Mouse (Mus musculus): ENCODE measurements around the gene Alk. TPM values are rescaled to one million over a fixed set of nuclear protein-coding genes. Genes with fewer than 3 reads are reported as not detected.

The Alk gene
- polyA plus RNA-seq, 1 experiment: not detected

GRCm38 (mm10) chr17:71993011-71993410, 611.4 kb downstream of the Alk start:
- Histone ChIP-seq H3K4me1 (ENCODE audit: control insufficient read depth, insufficient read depth, insufficient read length, low read length) (no peaks in the 10 kb centered on the region), H3K4me3 (ENCODE audit: insufficient read depth, low read depth, low read length) (no peak overlapping the region), H3K27ac (replicated peaks; ENCODE audit: low read depth, low read length) (no peak overlapping the region)

- no peak overlapping the region for H3K4me3 ChIP-seq (ENCODE audit: insufficient read depth, low read depth, low read length)
Observed at GRCm38 (mm10) chr17:71991260-71991659, 613.2 kb downstream of the Alk start.

GRCm38 (mm10) chr17:71990176-71990720, 614.2 kb downstream of the Alk start:
- Histone ChIP-seq H3K4me1 (ENCODE audit: control insufficient read depth, insufficient read depth, insufficient read length, low read length) (no peaks in the 10 kb centered on the region), H3K27ac (replicated peaks; ENCODE audit: low read depth, low read length) (no peak overlapping the region), H3K4me3 (ENCODE audit: insufficient read depth, low read depth, low read length) (no peak overlapping the region)

More at GRCm38 (mm10) chr17:71991260-71991659, 613.2 kb downstream of the Alk start:
- Histone ChIP-seq H3K27ac (replicated peaks; ENCODE audit: low read depth, low read length) (no peak overlapping the region), H3K4me1 (ENCODE audit: control insufficient read depth, insufficient read depth, insufficient read length, low read length) (no peaks in the 10 kb centered on the region)

GRCm38 (mm10) chr17:71988736-71989569, 615.5 kb downstream of the Alk start:
- Histone ChIP-seq H3K4me3 (ENCODE audit: insufficient read depth, low read depth, low read length) (no peak overlapping the region), H3K4me1 (ENCODE audit: control insufficient read depth, insufficient read depth, insufficient read length, low read length) (no peaks in the 10 kb centered on the region)

GRCm38 (mm10) chr17:71986998-71987397, 617.4 kb downstream of the Alk start:
- Histone ChIP-seq H3K4me1 (ENCODE audit: control insufficient read depth, insufficient read depth, insufficient read length, low read length) (no peaks in the 10 kb centered on the region), H3K27ac (replicated peaks; ENCODE audit: low read depth, low read length) (no peak overlapping the region), H3K4me3 (ENCODE audit: insufficient read depth, low read depth, low read length) (no peak overlapping the region)

More at GRCm38 (mm10) chr17:71988736-71989569, 615.5 kb downstream of the Alk start:
- H3K27ac ChIP-seq (replicated peaks; ENCODE audit: low read depth, low read length): no peak overlapping the region

- no peak overlapping the region for H3K4me3 ChIP-seq (ENCODE audit: insufficient read depth, low read depth, low read length)
- no peak overlapping the region for H3K27ac ChIP-seq (replicated peaks; ENCODE audit: low read depth, low read length)
- H3K4me1 ChIP-seq (ENCODE audit: control insufficient read depth, insufficient read depth, insufficient read length, low read length): no peaks in the 10 kb centered on the region
Observed at GRCm38 (mm10) chr17:71986456-71986855, 618.0 kb downstream of the Alk start.

- H3K4me1 ChIP-seq (ENCODE audit: control insufficient read depth, insufficient read depth, insufficient read length, low read length): no peaks in the 10 kb centered on the region
- no peak overlapping the region for H3K27ac ChIP-seq (replicated peaks; ENCODE audit: low read depth, low read length)
Observed at GRCm38 (mm10) chr17:71981177-71981576, 623.2 kb downstream of the Alk start.

GRCm38 (mm10) chr17:71980518-71981145, 623.8 kb downstream of the Alk start:
- H3K27ac ChIP-seq (replicated peaks; ENCODE audit: low read depth, low read length): no peak overlapping the region
- no peak overlapping the region for H3K4me3 ChIP-seq (ENCODE audit: insufficient read depth, low read depth, low read length)
- H3K4me1 ChIP-seq (ENCODE audit: control insufficient read depth, insufficient read depth, insufficient read length, low read length): no peaks in the 10 kb centered on the region

More at GRCm38 (mm10) chr17:71981177-71981576, 623.2 kb downstream of the Alk start:
- H3K4me3 ChIP-seq (ENCODE audit: insufficient read depth, low read depth, low read length): no peak overlapping the region

GRCm38 (mm10) chr17:71979137-71979536, 625.3 kb downstream of the Alk start:
- H3K4me1 ChIP-seq (ENCODE audit: control insufficient read depth, insufficient read depth, insufficient read length, low read length): no peaks in the 10 kb centered on the region
- no peak overlapping the region for H3K27ac ChIP-seq (replicated peaks; ENCODE audit: low read depth, low read length)
- no peak overlapping the region for H3K4me3 ChIP-seq (ENCODE audit: insufficient read depth, low read depth, low read length)

- no peak overlapping the region for H3K27ac ChIP-seq (replicated peaks; ENCODE audit: low read depth, low read length)
- H3K4me3 ChIP-seq (ENCODE audit: insufficient read depth, low read depth, low read length): no peak overlapping the region
- H3K4me1 ChIP-seq (ENCODE audit: control insufficient read depth, insufficient read depth, insufficient read length, low read length): no peaks in the 10 kb centered on the region
Observed at GRCm38 (mm10) chr17:71976661-71977060, 627.8 kb downstream of the Alk start.

- no peak overlapping the region for H3K27ac ChIP-seq (replicated peaks; ENCODE audit: low read depth, low read length)
- H3K4me1 ChIP-seq (ENCODE audit: control insufficient read depth, insufficient read depth, insufficient read length, low read length): no peaks in the 10 kb centered on the region
- H3K4me3 ChIP-seq (ENCODE audit: insufficient read depth, low read depth, low read length): no peak overlapping the region
Observed at GRCm38 (mm10) chr17:71973704-71974103, 630.7 kb downstream of the Alk start.

GRCm38 (mm10) chr17:71967356-71967755, 637.1 kb downstream of the Alk start:
- H3K4me1 ChIP-seq (ENCODE audit: control insufficient read depth, insufficient read depth, insufficient read length, low read length): no peaks in the 10 kb centered on the region

GRCm38 (mm10) chr17:71965733-71966606, 638.5 kb downstream of the Alk start:
- no peak overlapping the region for H3K27ac ChIP-seq (replicated peaks; ENCODE audit: low read depth, low read length)
- no peaks in the 10 kb centered on the region for H3K4me1 ChIP-seq (ENCODE audit: control insufficient read depth, insufficient read depth, insufficient read length, low read length)

More at GRCm38 (mm10) chr17:71967356-71967755, 637.1 kb downstream of the Alk start:
- Histone ChIP-seq H3K27ac (replicated peaks; ENCODE audit: low read depth, low read length) (no peak overlapping the region), H3K4me3 (ENCODE audit: insufficient read depth, low read depth, low read length) (no peak overlapping the region)

GRCm38 (mm10) chr17:71964610-71965009, 639.8 kb downstream of the Alk start:
- no peak overlapping the region for H3K27ac ChIP-seq (replicated peaks; ENCODE audit: low read depth, low read length)
- H3K4me3 ChIP-seq (ENCODE audit: insufficient read depth, low read depth, low read length): no peak overlapping the region
- H3K4me1 ChIP-seq (ENCODE audit: control insufficient read depth, insufficient read depth, insufficient read length, low read length): no peaks in the 10 kb centered on the region

More at GRCm38 (mm10) chr17:71965733-71966606, 638.5 kb downstream of the Alk start:
- H3K4me3 ChIP-seq (ENCODE audit: insufficient read depth, low read depth, low read length): no peak overlapping the region

- Histone ChIP-seq H3K4me3 (ENCODE audit: insufficient read depth, low read depth, low read length) (no peak overlapping the region), H3K27ac (replicated peaks; ENCODE audit: low read depth, low read length) (no peak overlapping the region), H3K4me1 (ENCODE audit: control insufficient read depth, insufficient read depth, insufficient read length, low read length) (no peaks in the 10 kb centered on the region)
Observed at GRCm38 (mm10) chr17:71962746-71963145, 641.7 kb downstream of the Alk start.

All from brown adipose tissue, adult 24 weeks (tissue).